ENCODE assay signal across 11 mouse cellular contexts in genomic region chr10:39169642-39170041, GRCm38 (mm10). TPM values are rescaled to one million over a fixed set of nuclear protein-coding genes. Genes with fewer than 3 reads are reported as not detected.
DNase-seq lines count a peak whose midpoint lies in the region; ATAC-seq lines count a peak whose summit lies in the region.
"Had no signal": no experiment of that assay in that cellular context is flagged by ENCODE, and none has a peak within 500 bp of the region (broad histone marks: within the 10 kb centered on the region; RNA-seq: fewer than 3 reads in every experiment).

No protein-coding gene starts in this region.

- 57% methylated on average over 9 of the region's 9 CpGs for WGBS in midbrain, embryonic 12.5 days
- 53% methylated on average over 9 of the region's 9 CpGs for WGBS in midbrain, embryonic 11.5 days
- WGBS in forebrain, embryonic 11.5 days, result 49% methylated on average over 9 of the region's 9 CpGs
- 38% methylated on average over 9 of the region's 9 CpGs for WGBS in hindbrain, embryonic 16.5 days
- WGBS in neural tube, embryonic 14.5 days, result 57% methylated on average over 9 of the region's 9 CpGs

- H3K4me1 ChIP-seq in midbrain, embryonic 12.5 days, result peaks cover 23% of the 10 kb centered on the region
- H3K4me1 ChIP-seq in midbrain, embryonic 11.5 days (ENCODE audit: control insufficient read depth, insufficient read depth, low read length), result peaks cover 8% of the 10 kb centered on the region; the same call in 1 of the 2 replicates
- peaks cover 5% of the 10 kb centered on the region for H3K4me1 ChIP-seq in forebrain, embryonic 11.5 days (replicated peaks; ENCODE audit: control insufficient read depth, insufficient read depth, low read length)
- peaks cover 39% of the 10 kb centered on the region for H3K4me1 ChIP-seq in hindbrain, embryonic 16.5 days (ENCODE audit: control insufficient read depth, insufficient read depth, low read depth, low read length)
- peaks cover 32% of the 10 kb centered on the region for H3K4me1 ChIP-seq in neural tube, embryonic 14.5 days (ENCODE audit: control insufficient read depth, insufficient read depth, low read length)

- 0 out of 2 replicates have a peak overlapping the region, but pooled peaks have one; percentile 62 for H3K4me2 ChIP-seq in midbrain, embryonic 12.5 days (replicated peaks)
- no peak overlapping the region for H3K4me2 ChIP-seq in midbrain, embryonic 11.5 days
- peak overlapping the region; percentile 28; the same call in 1 of the 2 replicates for H3K4me2 ChIP-seq in forebrain, embryonic 11.5 days (ENCODE audit: low read depth, low read length, severe bottlenecking)
- peak overlapping the region; percentile 32 for H3K4me2 ChIP-seq in hindbrain, embryonic 16.5 days (ENCODE audit: low read length)
- peak overlapping the region; percentile 28; the same call in 1 of the 2 replicates for H3K4me2 ChIP-seq in neural tube, embryonic 14.5 days (ENCODE audit: low read depth, low read length)

- no peaks in the 10 kb centered on the region for H3K9me3 ChIP-seq in midbrain, embryonic 12.5 days
- H3K9me3 ChIP-seq in midbrain, embryonic 11.5 days (ENCODE audit: control insufficient read depth, low read length), result no peaks in the 10 kb centered on the region
- H3K9me3 ChIP-seq in forebrain, embryonic 11.5 days (ENCODE audit: control insufficient read depth, low read length), result no peaks in the 10 kb centered on the region
- no peaks in the 10 kb centered on the region for H3K9me3 ChIP-seq in hindbrain, embryonic 16.5 days (ENCODE audit: control insufficient read depth, low read length)
- H3K9me3 ChIP-seq in neural tube, embryonic 14.5 days (ENCODE audit: control insufficient read depth, low read length), result no peaks in the 10 kb centered on the region

- no peak overlapping the region for H3K27ac ChIP-seq in midbrain, embryonic 12.5 days (replicated peaks)
- H3K27ac ChIP-seq in midbrain, embryonic 11.5 days (ENCODE audit: low read depth, low read length), result no peak overlapping the region
- no peak overlapping the region for H3K27ac ChIP-seq in forebrain, embryonic 11.5 days (ENCODE audit: low read depth, low read length)
- 0 out of 2 replicates have a peak overlapping the region, but pooled peaks have one; percentile 4 for H3K27ac ChIP-seq in hindbrain, embryonic 16.5 days (ENCODE audit: low read depth, low read length)
- H3K27ac ChIP-seq in neural tube, embryonic 14.5 days (ENCODE audit: low read depth, low read length), result peak overlapping the region; percentile 30; the same call in 1 of the 2 replicates
- H3K27ac ChIP-seq: macrophage had no signal

- no peak for DNase-seq in midbrain, embryonic 11.5 days (ENCODE audit: low spot score, missing footprints)
- no peak for DNase-seq in forebrain, embryonic 11.5 days (ENCODE audit: low spot score)
- DNase-seq in gastrocnemius, adult 18-20 months (ENCODE audit: low spot score), result no peak
- DNase-seq in right cerebral cortex, postnatal 14 days, result no peak
- no peak for DNase-seq in c-Kit-positive CD71-positive TER-119-positive erythroid progenitor cells, embryonic 14.5 days (ENCODE audit: low spot score)

- no peak overlapping the region for H3K9ac ChIP-seq in midbrain, embryonic 12.5 days (replicated peaks)
- H3K9ac ChIP-seq in midbrain, embryonic 11.5 days (ENCODE audit: low read length), result no peak overlapping the region
- no peak overlapping the region for H3K9ac ChIP-seq in forebrain, embryonic 11.5 days (ENCODE audit: low read length)
- H3K9ac ChIP-seq in hindbrain, embryonic 16.5 days (ENCODE audit: low read depth, low read length), result no peak overlapping the region
- no peak overlapping the region for H3K9ac ChIP-seq in neural tube, embryonic 14.5 days (replicated peaks; ENCODE audit: low read depth, low read length)

- no peak for ATAC-seq in midbrain, embryonic 12.5 days (ENCODE audit: low FRiP score, low read depth)
- ATAC-seq in midbrain, embryonic 11.5 days (ENCODE audit: low FRiP score), result no peak
- no peak for ATAC-seq in forebrain, embryonic 11.5 days (replicated peaks; ENCODE audit: low FRiP score)
- ATAC-seq in hindbrain, embryonic 16.5 days, result no peak
- ATAC-seq in neural tube, embryonic 14.5 days (ENCODE audit: low read depth), result no peak

- H3K4me3 ChIP-seq in midbrain, embryonic 12.5 days, result no peak overlapping the region
- H3K4me3 ChIP-seq in midbrain, embryonic 11.5 days (ENCODE audit: low read depth, low read length), result no peak overlapping the region
- no peak overlapping the region for H3K4me3 ChIP-seq in forebrain, embryonic 11.5 days (ENCODE audit: low read depth, low read length)
- no peak overlapping the region for H3K4me3 ChIP-seq in hindbrain, embryonic 16.5 days (ENCODE audit: low read length)
- no peak overlapping the region for H3K4me3 ChIP-seq in neural tube, embryonic 14.5 days (ENCODE audit: low read depth, low read length)

- H3K27me3 ChIP-seq in midbrain, embryonic 12.5 days, result peaks cover 27% of the 10 kb centered on the region
- no peaks in the 10 kb centered on the region; the same call in 1 of the 2 replicates for H3K27me3 ChIP-seq in midbrain, embryonic 11.5 days (ENCODE audit: control insufficient read depth, insufficient read depth, low read length)
- H3K27me3 ChIP-seq in forebrain, embryonic 11.5 days (ENCODE audit: control insufficient read depth, insufficient read depth, low read length), result peaks cover 4% of the 10 kb centered on the region; the same call in 1 of the 2 replicates
- no peaks in the 10 kb centered on the region for H3K27me3 ChIP-seq in hindbrain, embryonic 16.5 days (replicated peaks; ENCODE audit: control insufficient read depth, insufficient read depth, low read length)
- H3K27me3 ChIP-seq in neural tube, embryonic 14.5 days (ENCODE audit: control insufficient read depth, insufficient read depth, low read length), result no peaks in the 10 kb centered on the region

- H3K36me3 ChIP-seq in midbrain, embryonic 12.5 days, result no peaks in the 10 kb centered on the region
- H3K36me3 ChIP-seq in midbrain, embryonic 11.5 days (ENCODE audit: control insufficient read depth, insufficient read depth, low read length), result no peaks in the 10 kb centered on the region
- no peaks in the 10 kb centered on the region for H3K36me3 ChIP-seq in forebrain, embryonic 11.5 days (ENCODE audit: control insufficient read depth, insufficient read depth, low read length)
- H3K36me3 ChIP-seq in hindbrain, embryonic 16.5 days (ENCODE audit: control insufficient read depth, insufficient read depth, low read length), result no peaks in the 10 kb centered on the region
- H3K36me3 ChIP-seq in neural tube, embryonic 14.5 days (ENCODE audit: control insufficient read depth, insufficient read depth, low read length), result no peaks in the 10 kb centered on the region

RNA-seq across cellular contexts. Expression of gene Ccn6, which starts 6.0 kb away (rescaled TPM):
- polyA plus RNA-seq in midbrain, embryonic 12.5 days (2016; fragmentation: Nextera tagmentation; extraction: Ambion mirVana), result 0.24 and 0.28 TPM in 2 replicates
- polyA plus RNA-seq in midbrain, embryonic 11.5 days (2014; fragmentation: Nextera tagmentation; extraction: Ambion mirVana), result 0.20 and 0.29 TPM in 2 replicates
- 0.27 and 0.31 TPM in 2 replicates for polyA plus RNA-seq in forebrain, embryonic 11.5 days (2014; fragmentation: Nextera tagmentation; extraction: Ambion mirVana)
- 0.61 and 0.69 TPM in 2 replicates for polyA plus RNA-seq in hindbrain, embryonic 16.5 days (2015; fragmentation: Nextera tagmentation; extraction: Ambion mirVana)
- polyA plus RNA-seq in neural tube, embryonic 14.5 days (2014; fragmentation: Nextera tagmentation; extraction: Ambion mirVana), result 0.37 and 0.43 TPM in 2 replicates
- not detected for total RNA-seq in gastrocnemius, adult 18-20 months (2021)
- total RNA-seq: common myeloid progenitor, adult 5-6 weeks; gastrocnemius, adult 8-10 months had no signal
- polyA plus RNA-seq: macrophage had no signal

RNA-seq across cellular contexts. Expression of gene Tube1, which starts 35.9 kb away (rescaled TPM):
- polyA plus RNA-seq in midbrain, embryonic 12.5 days (2016; fragmentation: Nextera tagmentation; extraction: Ambion mirVana), result 17.7 and 18.2 TPM in 2 replicates
- 19.8 and 22.6 TPM in 2 replicates for polyA plus RNA-seq in midbrain, embryonic 11.5 days (2014; fragmentation: Nextera tagmentation; extraction: Ambion mirVana)
- 23.2 and 25.4 TPM in 2 replicates for polyA plus RNA-seq in forebrain, embryonic 11.5 days (2014; fragmentation: Nextera tagmentation; extraction: Ambion mirVana)
- 6.8 and 7.2 TPM in 2 replicates for polyA plus RNA-seq in hindbrain, embryonic 16.5 days (2015; fragmentation: Nextera tagmentation; extraction: Ambion mirVana)
- 7.7 and 8.5 TPM in 2 replicates for polyA plus RNA-seq in neural tube, embryonic 14.5 days (2014; fragmentation: Nextera tagmentation; extraction: Ambion mirVana)
- total RNA-seq in gastrocnemius, adult 18-20 months (2021), result under 1 TPM; 0.64 to 0.81 TPM

RNA-seq across cellular contexts. Expression of gene Fam229b, which starts 35.9 kb away (rescaled TPM):
- 20.9 and 22.4 TPM in 2 replicates for polyA plus RNA-seq in midbrain, embryonic 12.5 days (2016; fragmentation: Nextera tagmentation; extraction: Ambion mirVana)
- polyA plus RNA-seq in midbrain, embryonic 11.5 days (2014; fragmentation: Nextera tagmentation; extraction: Ambion mirVana), result 17.0 and 18.8 TPM in 2 replicates
- polyA plus RNA-seq in forebrain, embryonic 11.5 days (2014; fragmentation: Nextera tagmentation; extraction: Ambion mirVana), result 12.5 and 13.3 TPM in 2 replicates
- polyA plus RNA-seq in hindbrain, embryonic 16.5 days (2015; fragmentation: Nextera tagmentation; extraction: Ambion mirVana), result 28.3 and 34.2 TPM in 2 replicates
- 35.2 and 40.0 TPM in 2 replicates for polyA plus RNA-seq in neural tube, embryonic 14.5 days (2014; fragmentation: Nextera tagmentation; extraction: Ambion mirVana)
- total RNA-seq in gastrocnemius, adult 18-20 months (2021), result 1 to 10 TPM; 2.9 to 3.9 TPM

Comparison
In these comparisons a context has a peak if more than half of its experiments do, and no peak if none do; other contexts are left out.
1. H3K27ac ChIP-seq: peak in hindbrain, embryonic 16.5 days (single experiment) and neural tube, embryonic 14.5 days (single experiment); none in midbrain, embryonic 12.5 days (single experiment), midbrain, embryonic 11.5 days (single experiment) and forebrain, embryonic 11.5 days (single experiment).